Mouse (Mus musculus) left cerebral cortex, adult 2 months (tissue): ENCODE results near the gene 2310034G01Rik. TPM values are rescaled to one million over a fixed set of nuclear protein-coding genes. Genes with fewer than 3 reads are reported as not detected.

ENCODE experiments used
- DNase-seq, 2 experiments: peaks; one replicate each; pipeline ENCODE4 v3.0.0; 2021 to 2022; ENCODE audit warnings: low spot score in 2 of 2, mixed read lengths in 1 of 2; ENCODE audit errors: extremely low spot score in 1 of 2
- H3K27ac ChIP-seq: fragments of 200-600 bp; 2 replicates; pipeline ENCODE4 v1.8.1; 2022
- H3K4me3 ChIP-seq: fragments of 200-600 bp; 2 replicates; pipeline ENCODE4 v1.8.1; 2022
- CTCF ChIP-seq: fragments of 200-600 bp; IDR thresholded peaks from 2 replicates; pipeline ENCODE4 v1.8.1; 2022; ENCODE audit warnings: antibody characterized with exemption, mild to moderate bottlenecking, moderate library complexity
- intact Hi-C: fragments of 180-260 bp; cut with DNase I; formaldehyde crosslinking; loops from one replicate; pipeline ENCODE4 v1.15.1; 2025
- total RNA-seq, 2 experiments: library from RNA; stranded (reverse); gene quantifications; 2 replicates each; pipeline ENCODE4 v1.2.3; 2021

Gene 2310034G01Rik
- total RNA-seq, 2 experiments from 2014 or later = 0.66 to 0.91 TPM

DNA sequence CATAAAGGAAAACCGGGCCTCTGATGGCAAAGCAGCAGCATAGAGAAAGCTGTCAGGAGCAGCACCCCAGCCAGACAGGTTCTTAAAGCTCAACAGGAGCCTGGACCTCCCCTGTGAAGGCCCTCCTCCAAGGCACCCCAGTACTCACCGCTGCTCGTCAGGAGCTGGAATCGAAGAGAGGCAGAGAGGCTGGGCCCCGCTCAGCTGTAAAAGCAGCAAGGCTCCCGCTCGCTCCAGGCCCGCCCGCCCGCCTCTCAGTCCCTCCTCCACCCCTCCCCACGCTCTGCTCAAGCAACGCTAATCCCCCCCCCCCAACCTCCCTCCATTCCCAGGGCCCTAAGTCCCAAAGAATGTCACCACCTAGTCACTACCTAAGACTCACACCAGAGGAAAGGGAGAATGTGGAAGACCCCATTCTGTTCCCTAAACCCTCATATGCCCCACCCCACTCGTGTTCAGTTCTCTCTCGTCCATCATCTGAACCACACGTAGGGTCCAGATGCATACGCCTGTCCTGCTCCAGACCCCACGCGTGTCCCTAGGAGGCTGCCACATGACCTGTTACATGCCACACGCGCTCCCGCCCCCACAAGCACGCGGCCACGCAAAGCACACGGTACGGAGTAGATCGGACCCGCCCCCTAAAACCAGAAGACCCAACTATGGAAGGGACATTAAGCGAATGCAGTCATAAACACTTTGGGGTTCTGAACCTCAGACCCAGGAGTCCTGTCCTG is 23.9 kb downstream of the 2310034G01Rik start:
- peak in 1 of 2 experiments; percentile 42 for DNase-seq
- peak overlapping the region; percentile 87 for H3K27ac ChIP-seq
- peak overlapping the region; percentile 63 for H3K4me3 ChIP-seq
- intact Hi-C loops = no loop called here
- no peak for TF ChIP-seq CTCF

DNA sequence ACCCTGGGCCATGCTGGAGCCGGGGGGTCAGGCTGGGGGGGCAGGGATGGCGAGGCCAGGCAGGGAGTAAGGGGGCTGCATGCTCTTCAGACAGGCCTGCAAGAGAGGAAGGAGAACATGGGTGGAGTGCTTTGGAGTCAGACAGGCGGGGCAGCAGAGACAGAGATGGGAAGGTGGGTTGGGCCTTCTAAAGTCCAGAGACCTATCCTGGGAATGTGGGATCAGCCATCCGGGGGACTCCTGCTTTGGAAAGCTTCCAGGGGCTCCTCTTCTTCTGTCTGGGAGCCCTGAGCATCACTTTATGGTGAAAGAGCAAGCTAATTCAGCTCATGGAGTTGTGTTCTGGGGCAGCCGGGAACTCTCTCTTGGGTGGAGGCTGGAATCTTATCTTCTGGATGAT is 25.2 kb downstream of the 2310034G01Rik start:
- no peak for TF ChIP-seq CTCF
- Histone ChIP-seq H3K27ac (no peak overlapping the region), H3K4me3 (no peak overlapping the region)
- DNase-seq = no peak
- intact Hi-C loops = no loop called here

DNA sequence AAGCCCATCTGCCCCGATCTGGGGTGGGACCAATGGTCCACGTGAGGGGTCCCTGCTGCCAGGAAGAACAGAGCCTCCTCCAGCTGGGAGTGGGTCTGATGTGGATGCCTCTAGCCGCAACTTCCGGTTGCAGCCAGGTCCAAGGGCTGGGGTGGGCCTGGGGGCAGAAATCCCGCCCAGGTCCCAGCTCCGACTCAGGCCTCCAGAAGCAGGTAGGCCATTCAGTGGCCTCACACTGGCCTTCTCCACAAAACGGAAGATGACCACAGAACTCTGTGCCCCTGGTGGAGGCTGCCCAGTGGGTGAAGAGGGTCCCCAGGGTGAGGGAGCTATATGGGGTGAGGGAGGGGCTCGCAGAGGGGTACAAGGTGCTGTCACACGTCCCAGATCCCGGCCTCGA is 25.7 kb downstream of the 2310034G01Rik start:
- H3K27ac ChIP-seq = no peak overlapping the region
- no peak for TF ChIP-seq CTCF
- intact Hi-C loops = no loop called here
- H3K4me3 ChIP-seq = no peak overlapping the region
- peak in 1 of 2 experiments; percentile 9 for DNase-seq

DNA sequence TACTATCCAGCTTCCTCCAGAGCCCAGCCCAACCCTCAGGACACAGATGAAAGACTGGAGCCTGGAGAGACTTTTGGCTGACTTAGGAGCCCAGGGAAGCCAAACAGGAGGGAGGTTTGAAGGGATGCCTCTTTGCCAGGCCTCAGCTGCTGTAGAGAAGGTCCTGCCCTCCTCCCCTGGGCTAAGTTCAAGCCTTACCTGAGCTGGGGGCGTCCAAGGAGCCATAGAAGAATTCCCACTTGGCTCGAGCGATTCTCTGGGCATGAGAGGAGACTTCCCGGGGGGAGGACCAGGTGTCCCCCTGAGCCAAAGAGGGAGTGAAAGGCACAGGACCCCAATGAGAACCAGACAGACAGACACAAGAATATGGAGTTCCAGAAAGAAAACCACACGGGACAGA is 26.4 kb downstream of the 2310034G01Rik start:
- H3K27ac ChIP-seq = no peak overlapping the region
- no peak overlapping the region for H3K4me3 ChIP-seq
- intact Hi-C loops = no loop called here
- TF ChIP-seq CTCF = no peak
- DNase-seq = peak in 1 of 2 experiments; percentile 5

DNA sequence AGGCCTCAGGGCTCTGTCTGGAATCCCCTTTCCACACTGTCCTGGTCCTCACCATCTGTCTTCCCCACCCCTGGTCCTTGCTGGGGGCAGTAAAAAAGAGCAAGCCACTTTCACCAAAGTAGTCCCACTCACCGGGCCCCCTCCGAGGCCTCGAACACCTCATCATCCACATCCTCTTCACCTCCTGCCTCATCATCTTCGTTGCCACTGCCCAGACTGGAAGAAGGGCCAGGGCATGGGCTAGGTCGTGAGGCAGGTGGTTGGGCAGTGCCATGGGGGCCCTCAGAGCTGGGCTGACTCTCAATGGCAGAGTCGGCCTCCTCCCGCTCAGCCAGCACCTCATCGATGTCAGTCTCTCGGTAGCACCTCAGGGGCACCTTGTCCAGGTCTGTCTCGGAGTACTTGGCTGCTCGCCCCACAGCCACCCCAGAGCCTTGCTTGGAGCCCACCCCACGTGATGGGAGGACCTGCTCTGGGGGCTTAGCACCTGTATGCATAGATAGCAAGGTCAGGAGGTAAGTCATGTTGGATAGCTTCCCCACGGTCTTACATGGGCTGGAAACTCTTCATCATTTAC is 27.0 kb downstream of the 2310034G01Rik start:
- DNase-seq = no peak
- no peak for TF ChIP-seq CTCF
- no peak overlapping the region for H3K4me3 ChIP-seq
- peak overlapping the region; percentile 48 for H3K27ac ChIP-seq
- intact Hi-C loops = no loop called here

- no peak overlapping the region for H3K4me3 ChIP-seq
- no peak for TF ChIP-seq CTCF
- H3K27ac ChIP-seq = peak overlapping the region; percentile 56
- DNase-seq = peak; percentile 24 to 30
- intact Hi-C loops = no loop called here
Measured at GRCm38 (mm10) chr19:46322144-46322995, 27.7 kb downstream of the 2310034G01Rik start.

GRCm38 (mm10) chr19:46321101-46321943 is 28.8 kb downstream of the 2310034G01Rik start:
- intact Hi-C loops = no loop called here
- no peak for TF ChIP-seq CTCF
- peak; percentile 42 to 44 for DNase-seq
- Histone ChIP-seq H3K27ac (peak overlapping the region; percentile 56), H3K4me3 (no peak overlapping the region)

GRCm38 (mm10) chr19:46320076-46320785 is 29.9 kb downstream of the 2310034G01Rik start:
- DNase-seq = no peak
- peak overlapping the region; percentile 45 for H3K27ac ChIP-seq
- no peak overlapping the region for H3K4me3 ChIP-seq
- intact Hi-C loops = no loop called here
- no peak for TF ChIP-seq CTCF

DNA sequence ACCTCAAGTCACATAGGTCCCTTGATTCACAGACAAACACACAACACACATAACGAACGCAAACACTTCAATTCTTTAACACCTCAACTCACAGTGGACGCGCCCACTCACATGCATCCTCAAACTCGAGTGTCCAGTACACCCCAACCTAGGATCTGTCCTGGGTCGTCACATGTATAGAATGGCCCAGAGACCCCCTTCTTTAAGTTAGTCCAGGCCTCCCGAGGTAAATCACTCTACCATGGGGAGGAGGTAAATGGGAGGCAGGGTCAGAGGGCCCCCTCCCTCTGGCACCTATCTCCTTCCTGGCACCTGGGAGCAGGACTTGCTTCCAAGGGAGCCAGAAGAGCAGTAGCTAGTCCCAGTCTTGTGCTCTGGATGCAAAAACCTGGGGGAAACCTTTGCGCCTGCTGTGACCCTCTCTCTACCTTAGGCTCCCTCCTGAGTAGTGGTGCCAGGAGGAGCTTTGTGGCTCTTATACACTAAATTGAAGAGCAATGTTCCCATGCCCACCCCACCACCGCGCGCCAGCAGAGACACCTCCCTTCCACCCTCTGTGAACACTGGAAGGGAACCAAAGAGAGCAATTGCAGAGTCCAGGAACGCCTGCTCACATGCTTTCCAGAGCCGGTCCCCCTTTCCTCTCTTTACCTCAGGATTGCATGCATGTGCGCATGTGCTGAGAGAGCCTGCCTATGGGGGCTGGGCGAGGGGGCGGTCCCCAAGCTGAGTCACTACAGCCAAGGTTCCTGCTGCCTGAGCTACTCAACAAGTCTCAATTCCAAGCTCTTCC is 31.3 kb downstream of the 2310034G01Rik start:
- peak overlapping the region; percentile 44 for H3K4me3 ChIP-seq
- DNase-seq = peak; percentile 90 to 92
- peak overlapping the region; percentile 93 for H3K27ac ChIP-seq
- TF ChIP-seq CTCF = no peak
- intact Hi-C loops = no loop called here

DNA sequence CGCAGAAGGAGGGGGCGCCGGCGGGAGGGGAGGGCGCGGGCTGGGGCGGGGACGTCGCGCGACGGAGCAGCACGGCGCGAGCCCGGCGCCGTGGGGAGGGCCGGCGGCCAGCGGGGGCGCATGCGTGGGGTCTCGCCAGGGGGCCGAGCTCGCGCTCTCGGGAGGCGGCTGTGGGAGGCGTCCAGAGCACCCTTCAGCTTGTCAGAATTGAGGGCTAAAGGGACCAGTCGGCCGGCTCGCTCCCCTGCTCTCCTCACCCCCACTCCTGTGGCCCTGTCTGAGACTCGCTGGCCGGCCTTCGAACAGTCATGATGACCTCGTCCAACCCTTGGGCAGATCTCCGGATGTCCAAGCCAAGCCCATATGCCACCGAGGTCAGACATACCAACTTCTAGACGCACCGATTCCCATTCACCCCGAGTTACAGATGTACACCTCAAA is 32.1 kb downstream of the 2310034G01Rik start:
- intact Hi-C loops = no loop called here
- no peak for TF ChIP-seq CTCF
- H3K4me3 ChIP-seq = peak overlapping the region; percentile 44
- DNase-seq = peak; percentile 70 to 71
- peak overlapping the region; percentile 93 for H3K27ac ChIP-seq
